In genomic region chr9:99376591-99377418, GRCm38 (mm10) we compare ENCODE assay signal across 9 mouse cellular contexts. TPM values are rescaled to one million over a fixed set of nuclear protein-coding genes. Genes with fewer than 3 reads are reported as not detected.
DNase-seq lines count a peak whose midpoint lies in the region; ATAC-seq and TF ChIP-seq lines count a peak whose summit lies in the region.
"Had no signal": no experiment of that assay in that cellular context is flagged by ENCODE, and none has a peak within 500 bp of the region (broad histone marks: within the 10 kb centered on the region; RNA-seq: fewer than 3 reads in every experiment).

No protein-coding gene starts in this region.

- H3K4me1 ChIP-seq in intestine, postnatal 0 days (replicated peaks; ENCODE audit: control insufficient read depth, insufficient read depth, low read length): no peaks in the 10 kb centered on the region
- H3K4me1 ChIP-seq in intestine, embryonic 15.5 days (replicated peaks): no peaks in the 10 kb centered on the region; the same call in 1 of the 2 replicates
- no peaks in the 10 kb centered on the region for H3K4me1 ChIP-seq in cerebellum, adult 2 months (ENCODE audit: control insufficient read depth, insufficient read depth, low read length)
- no peaks in the 10 kb centered on the region for H3K4me1 ChIP-seq in kidney, postnatal 0 days (replicated peaks; ENCODE audit: insufficient read depth, low read length)
- H3K4me1 ChIP-seq in small intestine, adult 2 months (ENCODE audit: control insufficient read depth, insufficient read depth, insufficient read length, low read length): no peaks in the 10 kb centered on the region
- H3K4me1 ChIP-seq: limb, embryonic 15.5 days had no signal

- 9% methylated on average over 14 of the region's 14 CpGs for WGBS in intestine, postnatal 0 days
- WGBS in intestine, embryonic 15.5 days: 8% methylated on average over 14 of the region's 14 CpGs
- 6% methylated on average over 14 of the region's 14 CpGs for WGBS in cerebellum, adult 2 months
- 7% methylated on average over 14 of the region's 14 CpGs for WGBS in kidney, postnatal 0 days
- WGBS in small intestine, adult 2 months: 7% methylated on average over 14 of the region's 14 CpGs

- no peaks in the 10 kb centered on the region for H3K9me3 ChIP-seq in intestine, postnatal 0 days (ENCODE audit: control insufficient read depth)
- H3K9me3 ChIP-seq in intestine, embryonic 15.5 days: no peaks in the 10 kb centered on the region
- no peaks in the 10 kb centered on the region for H3K9me3 ChIP-seq in kidney, postnatal 0 days (replicated peaks; ENCODE audit: low read length)
- H3K9me3 ChIP-seq: limb, embryonic 15.5 days had no signal

- TF ChIP-seq CTCF in intestine, postnatal 0 days (IDR thresholded peaks at IDR 0.05; ENCODE audit: low read depth): peak; percentile 89
- peak; percentile 88 for TF ChIP-seq CTCF in cerebellum, adult 2 months (IDR thresholded peaks at IDR 0.05; ENCODE audit: borderline replicate concordance, insufficient read depth, low read depth, low read length)
- TF ChIP-seq CTCF in kidney, postnatal 0 days (IDR thresholded peaks at IDR 0.05; ENCODE audit: low read depth): peak; percentile 92
- TF ChIP-seq CTCF in small intestine, adult 2 months (IDR thresholded peaks at IDR 0.05; ENCODE audit: extremely low read depth, insufficient read length, insufficient replicate concordance, low read depth, low read length): peak; percentile 92; the same call in 1 of the 2 replicates

- no peak overlapping the region for H3K9ac ChIP-seq in intestine, postnatal 0 days (ENCODE audit: low read depth, low read length)
- no peak overlapping the region for H3K9ac ChIP-seq in intestine, embryonic 15.5 days
- H3K9ac ChIP-seq in kidney, postnatal 0 days (ENCODE audit: low read depth, low read length): no peak overlapping the region
- H3K9ac ChIP-seq: limb, embryonic 15.5 days had no signal

- TF ChIP-seq POLR2A in cerebellum, adult 2 months (IDR thresholded peaks at IDR 0.05; ENCODE audit: borderline replicate concordance, insufficient read depth, low read length): no peak
- TF ChIP-seq POLR2A in small intestine, adult 2 months (IDR thresholded peaks at IDR 0.05; ENCODE audit: low read depth, low read length): no peak

- DNase-seq in ES-CJ7 (ENCODE audit: low read depth, low spot score): peak; percentile 54
- peak; percentile 35 to 70 for DNase-seq in cerebellum, adult 2 months
- DNase-seq in kidney, postnatal 0 days (ENCODE audit: low spot score): peak; percentile 65

- no peak overlapping the region for H3K4me3 ChIP-seq in intestine, postnatal 0 days (ENCODE audit: low read depth, low read length)
- H3K4me3 ChIP-seq in intestine, embryonic 15.5 days (replicated peaks): no peak overlapping the region
- no peak overlapping the region for H3K4me3 ChIP-seq in cerebellum, adult 2 months (replicated peaks; ENCODE audit: insufficient read depth, low read depth, low read length)
- H3K4me3 ChIP-seq in kidney, postnatal 0 days (replicated peaks; ENCODE audit: low read depth, low read length): no peak overlapping the region
- H3K4me3 ChIP-seq in small intestine, adult 2 months (ENCODE audit: low read depth, low read length): no peak overlapping the region
- H3K4me3 ChIP-seq: limb, embryonic 15.5 days had no signal

- no peak for ATAC-seq in intestine, postnatal 0 days
- ATAC-seq in intestine, embryonic 15.5 days: no peak
- ATAC-seq in frontal cortex, adult (ENCODE audit: low TSS enrichment): peak; percentile 56; the same call in 1 of the 2 replicates
- no peak for ATAC-seq in kidney, postnatal 0 days (replicated peaks; ENCODE audit: low FRiP score, low read depth)
- peak; percentile 82 for ATAC-seq in megakaryocyte progenitor cell, adult 5-6 weeks (replicated peaks; ENCODE audit: poor library complexity)

- H3K36me3 ChIP-seq in intestine, postnatal 0 days (ENCODE audit: control insufficient read depth, insufficient read depth): no peaks in the 10 kb centered on the region
- H3K36me3 ChIP-seq in intestine, embryonic 15.5 days: no peaks in the 10 kb centered on the region
- H3K36me3 ChIP-seq in kidney, postnatal 0 days (ENCODE audit: insufficient read depth, low read length): no peaks in the 10 kb centered on the region
- no peaks in the 10 kb centered on the region for H3K36me3 ChIP-seq in small intestine, adult 2 months (ENCODE audit: control insufficient read depth, insufficient read depth, low read length)
- H3K36me3 ChIP-seq: limb, embryonic 15.5 days had no signal

- H3K27ac ChIP-seq in intestine, postnatal 0 days (ENCODE audit: low read depth, low read length): no peak overlapping the region
- no peak overlapping the region for H3K27ac ChIP-seq in intestine, embryonic 15.5 days
- no peak overlapping the region for H3K27ac ChIP-seq in cerebellum, adult 2 months (ENCODE audit: insufficient read depth, low read length)
- H3K27ac ChIP-seq in kidney, postnatal 0 days: no peak overlapping the region
- no peak overlapping the region for H3K27ac ChIP-seq in small intestine, adult 2 months (ENCODE audit: insufficient read depth, low read depth, low read length)
- H3K27ac ChIP-seq: limb, embryonic 15.5 days had no signal

- no peaks in the 10 kb centered on the region for H3K27me3 ChIP-seq in intestine, postnatal 0 days (replicated peaks; ENCODE audit: control insufficient read depth, insufficient read depth, low read length)
- H3K27me3 ChIP-seq in intestine, embryonic 15.5 days (replicated peaks): no peaks in the 10 kb centered on the region
- H3K27me3 ChIP-seq in cerebellum, adult 2 months (ENCODE audit: control insufficient read depth, insufficient read depth, low read length): no peaks in the 10 kb centered on the region
- no peaks in the 10 kb centered on the region for H3K27me3 ChIP-seq in kidney, postnatal 0 days (ENCODE audit: insufficient read depth, low read length)
- peaks cover 2% of the 10 kb centered on the region; the same call in 1 of the 2 replicates for H3K27me3 ChIP-seq in small intestine, adult 2 months (ENCODE audit: control insufficient read depth, insufficient read depth, low read length)
- H3K27me3 ChIP-seq: limb, embryonic 15.5 days had no signal

- no peak overlapping the region for H3K4me2 ChIP-seq in intestine, postnatal 0 days (replicated peaks; ENCODE audit: low read depth)
- no peak overlapping the region for H3K4me2 ChIP-seq in intestine, embryonic 15.5 days (replicated peaks)
- H3K4me2 ChIP-seq in kidney, postnatal 0 days (ENCODE audit: low read length): no peak overlapping the region
- H3K4me2 ChIP-seq: limb, embryonic 15.5 days had no signal

RNA-seq across cellular contexts. Expression of gene Esyt3, which starts 18.4 kb away (rescaled TPM):
- 0.37 and 0.47 TPM in 2 replicates for polyA plus RNA-seq in intestine, postnatal 0 days (2015; fragmentation: Nextera tagmentation; extraction: Ambion mirVana)
- 0.40 and 0.53 TPM in 2 replicates for polyA plus RNA-seq in intestine, embryonic 15.5 days (2015; fragmentation: Nextera tagmentation; extraction: Ambion mirVana)
- 0.43 and 0.54 TPM in 2 replicates for polyA plus RNA-seq in cerebellum, adult 2 months (2012; rRNA removed)
- polyA plus RNA-seq in kidney, postnatal 0 days (2015; fragmentation: Nextera tagmentation; extraction: Ambion mirVana): 0.41 and 0.42 TPM in 2 replicates
- total RNA-seq in megakaryocyte progenitor cell, adult 5-6 weeks (2015): not detected in 2 replicates
- total RNA-seq in megakaryocyte progenitor cell, adult 5-6 weeks (2017): not detected in 2 replicates
- 0.23 and 0.24 TPM in 2 replicates for polyA plus RNA-seq in small intestine, adult 2 months (2012; rRNA removed)

Comparison
In these comparisons a context has a peak if more than half of its experiments do, and no peak if none do; other contexts are left out.
1. ATAC-seq: peak in frontal cortex, adult (single experiment) and megakaryocyte progenitor cell, adult 5-6 weeks (single experiment); none in intestine, postnatal 0 days (single experiment), intestine, embryonic 15.5 days (single experiment) and kidney, postnatal 0 days (single experiment).
2. Peak in every context shown above with its lines, with median percentiles within 50 percentile points of each other: CTCF ChIP-seq and DNase-seq.